Mouse (Mus musculus): ENCODE measurements around the gene Klf9.
"Not testable (repeated sequence)": the region's sequence is repeated elsewhere in the genome, so short reads cannot be mapped to it uniquely, and the experiment has no call there.

Gene Klf9

DNA sequence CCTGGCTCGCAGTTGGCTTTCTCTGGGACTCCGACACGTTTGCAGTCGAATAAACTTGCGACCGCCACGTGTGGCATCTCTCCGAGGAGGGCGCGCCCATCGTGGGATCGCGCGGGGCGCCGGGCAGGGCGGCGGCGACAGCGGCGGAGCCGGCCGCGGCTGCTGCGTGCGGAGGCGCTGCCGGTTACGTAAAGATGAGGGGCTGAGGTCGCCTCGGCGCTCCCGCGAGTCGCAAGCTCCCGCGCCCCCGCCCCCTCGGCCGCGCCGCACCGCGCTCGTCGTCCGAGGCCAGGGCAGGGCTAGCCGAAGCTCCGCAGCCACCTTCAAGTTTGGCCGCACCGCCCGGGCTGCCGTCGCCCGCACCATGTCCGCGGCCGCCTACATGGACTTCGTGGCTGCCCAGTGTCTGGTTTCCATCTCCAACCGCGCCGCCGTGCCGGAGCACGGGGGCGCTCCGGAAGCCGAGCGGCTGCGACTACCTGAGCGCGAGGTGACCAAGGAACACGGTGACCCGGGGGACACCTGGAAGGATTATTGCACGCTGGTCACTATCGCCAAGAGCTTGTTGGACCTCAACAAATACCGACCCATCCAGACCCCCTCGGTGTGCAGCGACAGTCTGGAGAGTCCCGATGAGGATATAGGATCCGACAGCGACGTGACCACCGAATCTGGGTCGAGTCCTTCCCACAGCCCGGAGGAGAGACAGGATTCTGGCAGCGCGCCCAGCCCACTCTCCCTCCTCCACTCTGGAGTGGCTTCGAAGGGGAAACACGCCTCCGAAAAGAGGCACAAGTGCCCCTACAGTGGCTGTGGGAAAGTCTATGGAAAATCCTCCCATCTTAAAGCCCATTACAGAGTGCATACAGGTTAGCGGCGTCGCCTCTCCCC lies 610 bp downstream of the Klf9 start:
- DNase-seq (ENCODE audit: low spot score in 2 of 2): peak in 1 of 2 experiments; percentile 35

- DNase-seq (ENCODE audit: low spot score in 2 of 2): no peak
These were observed 1.5 kb downstream of the Klf9 start for GRCm38 (mm10) chr19:23142427-23143073.

GRCm38 (mm10) chr19:23143074-23143445 lies 2.0 kb downstream of the Klf9 start:
- no peak for DNase-seq (ENCODE audit: low spot score in 2 of 2)

- no peak for DNase-seq (ENCODE audit: low spot score in 2 of 2)
These were observed 2.5 kb downstream of the Klf9 start for GRCm38 (mm10) chr19:23143541-23143940.

DNA sequence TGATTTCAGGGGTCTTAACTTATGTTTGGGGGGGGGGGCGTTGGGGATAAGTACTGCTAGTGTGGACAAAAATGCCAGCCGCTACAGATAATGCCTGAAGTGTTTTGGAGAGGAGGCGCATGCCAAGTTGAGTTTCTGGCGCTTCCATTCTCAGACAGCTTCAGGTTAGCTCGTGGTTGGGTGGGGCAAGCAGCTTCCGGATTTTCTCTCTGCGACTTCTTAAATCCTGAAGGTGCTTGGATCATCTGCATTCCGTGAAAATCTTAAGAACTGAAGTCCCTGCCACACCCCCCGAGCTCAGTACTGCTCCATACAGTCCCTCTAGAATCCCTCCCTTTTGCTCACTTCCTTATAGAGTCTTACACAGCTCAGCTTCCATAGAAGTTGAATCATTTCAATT lies 3.0 kb downstream of the Klf9 start:
- no peak for DNase-seq (ENCODE audit: low spot score in 2 of 2)

DNA sequence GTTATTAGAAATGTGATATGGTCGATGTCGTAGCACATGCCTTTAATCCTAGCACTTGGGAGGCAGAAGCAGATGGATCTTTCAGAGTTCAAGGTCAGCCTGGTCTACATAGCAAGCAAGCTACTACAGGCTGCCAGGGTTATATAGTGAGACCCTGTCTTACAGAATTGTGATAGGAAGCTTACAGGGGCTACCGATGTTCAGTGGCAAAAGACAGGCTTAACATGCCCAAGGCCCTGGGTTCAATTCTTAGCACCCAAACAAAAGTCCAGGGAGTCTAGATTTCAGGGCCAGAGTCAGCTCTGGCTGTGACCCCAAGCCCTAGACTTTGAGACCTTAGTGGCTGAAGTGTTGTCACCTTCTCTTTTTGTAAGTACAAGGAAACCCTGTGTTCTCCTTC lies 4.1 kb downstream of the Klf9 start:
- DNase-seq (ENCODE audit: low spot score in 2 of 2): no peak

DNA sequence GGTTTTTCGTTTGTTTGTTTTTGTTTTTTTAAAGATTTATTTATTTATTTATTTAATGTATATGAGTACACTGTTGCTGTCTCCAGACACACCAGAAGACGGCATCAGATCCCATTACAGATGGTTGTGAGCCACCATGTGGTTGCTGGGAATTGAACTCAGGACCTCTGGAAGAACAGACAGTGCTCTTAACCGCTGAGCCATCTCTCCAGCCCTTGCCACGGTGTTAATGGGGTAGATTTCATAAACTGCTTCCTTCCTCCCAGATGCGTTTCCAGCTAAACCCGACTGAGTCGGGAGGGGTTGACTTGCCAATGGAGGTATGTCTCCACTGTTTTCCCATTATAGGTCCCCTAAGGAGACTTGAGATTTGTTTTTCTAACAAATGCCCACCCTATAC lies 4.5 kb downstream of the Klf9 start:
- not testable (repeated sequence) for DNase-seq (ENCODE audit: low spot score in 2 of 2)

GRCm38 (mm10) chr19:23146409-23146861 lies 5.4 kb downstream of the Klf9 start:
- DNase-seq (ENCODE audit: low spot score in 2 of 2): no peak

DNA sequence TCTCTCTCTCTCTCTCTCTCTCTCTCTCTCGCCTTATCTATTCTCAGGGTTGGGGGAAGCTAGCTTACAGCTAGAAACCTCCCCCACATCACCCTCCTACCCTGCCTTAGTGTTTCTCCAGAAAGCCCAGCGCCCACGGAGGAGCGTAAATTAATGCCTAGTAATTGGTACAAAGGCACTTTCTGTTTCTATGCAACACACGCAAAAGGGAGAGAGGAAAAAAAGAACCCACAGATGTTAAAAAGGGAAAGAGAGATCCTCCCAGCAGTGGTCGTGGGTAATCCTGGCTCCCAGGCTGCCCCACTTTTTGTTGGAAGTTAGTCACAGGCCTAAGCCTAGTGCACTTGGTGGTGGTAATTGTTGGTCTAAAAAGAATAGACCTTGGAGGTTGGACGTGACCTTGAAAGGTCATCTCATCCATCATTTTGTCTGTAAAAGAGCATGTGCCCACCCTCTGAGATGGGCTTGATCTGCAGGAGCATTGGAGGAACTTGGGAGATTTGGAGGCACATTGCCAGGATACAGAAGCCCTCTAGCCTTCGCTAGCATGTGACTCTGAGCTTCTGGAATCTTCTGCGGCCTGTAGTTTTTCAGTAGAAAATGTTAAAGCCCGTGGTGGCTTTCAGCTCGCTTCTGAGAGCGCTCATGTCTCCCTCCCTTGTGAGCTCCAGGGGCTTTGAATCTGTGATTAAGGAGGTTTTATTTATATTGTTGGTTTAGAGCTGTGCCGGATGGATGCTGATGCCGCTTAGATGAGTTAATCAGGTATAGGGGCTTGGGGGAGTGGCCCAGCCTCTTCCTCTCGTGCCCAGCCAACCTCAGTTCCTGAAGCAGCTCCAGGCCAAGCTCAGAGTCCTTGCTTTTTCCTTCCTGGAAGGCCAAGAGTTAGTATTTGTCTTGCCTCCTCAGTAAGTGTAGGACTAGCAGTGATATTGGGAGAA lies 6.3 kb downstream of the Klf9 start:
- DNase-seq (ENCODE audit: low spot score in 2 of 2): no peak

- DNase-seq (ENCODE audit: low spot score in 2 of 2): no peak
These were observed 8.7 kb downstream of the Klf9 start for GRCm38 (mm10) chr19:23149465-23150410.

DNA sequence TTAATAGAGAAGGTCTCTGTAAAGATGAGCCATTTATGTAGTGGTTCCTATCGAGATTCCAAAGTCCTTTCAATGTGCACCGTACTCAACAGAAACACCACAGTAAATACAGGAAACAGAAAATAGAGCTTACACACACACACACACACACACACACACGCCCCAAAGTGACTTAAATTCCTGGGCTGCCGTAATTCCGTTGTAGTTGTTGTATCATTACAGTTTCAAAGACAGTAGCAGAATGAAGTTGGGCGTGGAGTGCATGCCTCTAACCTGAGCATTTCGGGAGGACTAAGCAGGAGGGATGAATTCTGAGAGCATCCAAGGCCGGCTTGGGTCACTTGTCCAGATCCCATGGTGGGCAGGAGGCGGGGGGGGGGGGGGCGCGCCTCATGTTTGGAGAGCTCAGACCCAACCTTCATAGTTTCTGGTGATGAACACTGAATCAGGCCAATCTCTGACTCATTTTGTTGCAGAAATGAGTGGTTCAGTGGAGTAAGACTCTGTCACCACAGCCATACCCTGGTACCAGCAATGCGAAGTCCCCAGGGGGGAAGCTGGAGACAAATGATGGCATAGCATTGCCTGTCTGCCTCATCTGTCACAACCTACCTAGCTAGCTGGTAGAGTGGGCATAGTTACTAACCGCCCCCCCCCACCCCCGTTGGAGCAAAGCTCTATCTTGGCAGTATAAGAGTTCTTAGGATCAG lies 9.7 kb downstream of the Klf9 start:
- DNase-seq (ENCODE audit: low spot score in 2 of 2): no peak

DNA sequence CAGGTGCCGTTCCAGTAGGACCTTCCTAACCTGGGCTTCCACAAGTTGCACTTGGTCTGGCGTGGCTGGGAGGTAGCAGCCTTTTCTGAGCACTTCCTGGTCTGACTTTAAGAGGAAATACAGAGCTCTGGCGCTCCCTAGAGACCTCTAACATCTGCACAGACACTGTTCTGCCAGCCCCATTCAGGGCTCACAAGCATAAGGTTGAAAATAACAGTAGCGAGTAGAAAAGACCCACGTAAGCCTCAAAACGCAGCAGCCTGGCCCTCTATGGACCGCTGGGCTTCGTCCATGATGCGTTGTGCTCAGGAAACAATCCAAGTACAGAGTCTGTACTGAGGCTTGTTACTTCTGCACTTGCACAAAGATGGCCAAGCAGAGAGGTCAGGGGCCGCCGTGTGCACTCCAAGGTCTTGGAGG lies 10.6 kb downstream of the Klf9 start:
- peak; percentile 78 to 81 for DNase-seq (ENCODE audit: low spot score in 2 of 2)

DNA sequence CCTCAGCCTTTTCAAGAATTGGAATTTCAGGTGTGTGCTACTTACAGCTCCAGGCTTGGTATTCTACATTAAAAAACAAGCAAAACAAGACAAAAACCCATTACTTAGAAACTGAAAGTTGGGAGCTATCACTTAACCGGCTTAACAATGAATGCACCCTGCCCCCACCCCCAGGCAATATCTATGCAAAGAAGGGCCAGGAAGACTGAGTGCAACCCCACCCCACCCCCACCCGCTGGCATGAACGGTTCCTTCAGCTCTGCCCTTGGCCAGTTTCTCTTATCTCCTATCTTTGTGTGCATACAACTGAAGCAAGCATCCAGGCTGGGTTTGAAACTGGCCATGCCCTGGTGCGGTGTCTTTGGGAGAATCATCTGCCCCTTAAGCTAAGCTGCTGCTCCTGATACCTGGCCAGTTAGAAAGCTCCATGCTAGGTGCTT lies 11.2 kb downstream of the Klf9 start:
- DNase-seq (ENCODE audit: low spot score in 2 of 2): peak; percentile 36 to 59

DNA sequence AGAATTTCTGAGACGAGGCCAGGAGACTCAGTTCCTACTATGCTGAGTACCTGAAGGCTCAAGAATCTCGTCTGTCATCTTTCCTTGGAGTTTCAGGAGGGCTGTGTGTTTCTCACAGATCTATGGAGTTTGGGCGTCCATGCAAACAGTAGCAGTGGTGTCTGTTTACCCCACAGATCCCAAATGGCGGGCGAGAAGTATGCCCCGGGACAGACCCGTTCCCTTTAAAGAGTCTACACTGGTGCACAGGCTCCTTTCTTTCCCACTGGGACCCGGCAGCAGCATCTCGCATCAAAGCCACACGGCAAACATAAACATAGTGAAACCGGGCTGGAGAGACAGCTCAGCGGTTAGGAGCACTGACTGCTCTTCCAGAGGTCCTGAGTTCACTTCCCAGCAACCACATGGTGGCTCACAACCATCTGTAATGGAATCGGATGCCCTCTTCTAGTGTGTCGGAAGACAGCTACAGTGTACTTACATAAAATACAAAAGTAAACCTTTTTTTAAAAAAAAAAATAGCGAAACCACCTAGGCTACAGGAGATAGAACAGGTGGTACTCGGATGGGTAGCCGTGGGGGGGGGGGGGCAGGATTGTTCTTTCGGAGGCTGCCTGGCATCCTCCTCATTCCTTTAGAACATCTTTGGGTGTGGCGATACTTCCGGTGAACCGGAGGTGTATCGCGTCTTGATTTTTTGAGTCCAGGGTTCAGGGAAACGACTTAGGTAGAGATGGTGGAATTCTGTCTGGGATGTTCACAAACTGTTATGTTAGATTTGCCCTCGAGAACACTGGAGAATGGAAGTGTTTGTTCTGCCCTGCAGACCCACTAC lies 12.0 kb downstream of the Klf9 start:
- DNase-seq (ENCODE audit: low spot score in 2 of 2): no peak

DNA sequence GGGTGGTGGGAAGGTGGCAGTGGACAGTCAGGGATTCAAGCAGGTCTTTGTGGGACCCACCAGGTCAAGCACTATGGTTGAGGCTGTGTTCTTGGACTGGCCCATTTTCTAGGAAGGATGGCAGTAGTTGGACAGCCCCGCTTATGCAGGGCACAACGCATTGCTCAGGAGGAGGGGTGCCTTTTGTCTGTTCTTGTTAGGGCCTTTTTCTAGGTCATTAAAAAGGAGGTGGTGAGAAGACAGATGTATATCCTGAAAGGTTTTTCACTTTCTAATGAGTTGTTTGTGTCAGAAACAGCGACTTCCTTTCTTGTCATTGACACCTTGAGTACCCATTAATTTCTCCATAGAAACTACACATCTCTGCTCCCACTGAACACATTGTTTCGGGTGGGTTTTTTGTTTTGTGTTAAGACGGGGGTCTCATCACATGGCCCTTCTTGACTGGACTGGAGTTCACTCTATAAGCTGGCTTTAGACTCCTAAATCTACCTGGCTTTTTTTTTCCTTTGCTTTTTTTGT lies 12.6 kb downstream of the Klf9 start:
- no peak for DNase-seq (ENCODE audit: low spot score in 2 of 2)

- no peak for DNase-seq (ENCODE audit: low spot score in 2 of 2)
These were observed 18.9 kb downstream of the Klf9 start for GRCm38 (mm10) chr19:23159780-23160395.

- DNase-seq (ENCODE audit: low spot score in 2 of 2): no peak
These were observed 21.4 kb downstream of the Klf9 start for GRCm38 (mm10) chr19:23162387-23162809.

- DNase-seq (ENCODE audit: low spot score in 2 of 2): no peak
These were observed 21.9 kb downstream of the Klf9 start for GRCm38 (mm10) chr19:23162877-23163276.
